Mouse (Mus musculus): ENCODE data around the gene Gtpbp1. TPM values are rescaled to one million over a fixed set of nuclear protein-coding genes. Genes with fewer than 3 reads are reported as not detected.

Gtpbp1 gene
- polyA plus RNA-seq, 1 experiment, result 20.0 TPM

DNA sequence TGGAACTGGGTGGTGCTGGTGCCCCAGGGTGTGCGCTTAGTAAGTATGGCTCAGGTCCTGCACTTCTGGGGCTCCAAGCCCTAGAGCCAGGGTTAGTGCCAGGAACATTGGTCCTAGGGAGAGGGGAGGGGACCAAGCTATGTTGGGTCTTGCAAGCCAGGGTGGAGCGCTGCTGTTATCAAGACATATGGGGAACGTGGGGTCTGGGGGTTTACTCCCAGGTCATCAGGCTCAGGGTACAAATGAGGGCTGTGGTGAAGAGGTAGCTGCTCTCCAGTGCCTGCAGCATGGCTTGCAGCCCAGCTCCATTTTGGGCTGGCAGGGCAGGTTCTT is 62.7 kb downstream of the Gtpbp1 start:
- no peak for DNase-seq (ENCODE audit: low spot score)

DNA sequence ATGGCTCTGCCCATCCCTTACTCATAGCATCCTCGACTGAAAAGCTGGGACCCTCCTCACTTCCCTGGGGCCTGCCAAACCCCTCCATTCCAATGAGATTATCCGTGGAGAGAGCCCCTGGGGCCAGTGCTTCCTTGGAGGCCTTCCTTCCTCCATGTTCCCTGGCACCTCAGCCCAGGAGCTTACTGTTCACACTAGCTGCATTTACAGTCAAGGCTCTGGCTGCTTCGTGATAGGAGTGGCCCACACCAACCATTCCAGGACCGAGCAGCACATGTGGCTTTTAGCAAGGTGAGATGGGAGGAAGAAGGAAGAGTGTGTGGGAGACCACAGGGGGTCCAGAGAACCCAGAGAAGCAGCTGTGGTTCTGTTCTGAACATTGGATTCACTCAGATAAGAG is 63.2 kb downstream of the Gtpbp1 start:
- no peak for DNase-seq (ENCODE audit: low spot score)

DNA sequence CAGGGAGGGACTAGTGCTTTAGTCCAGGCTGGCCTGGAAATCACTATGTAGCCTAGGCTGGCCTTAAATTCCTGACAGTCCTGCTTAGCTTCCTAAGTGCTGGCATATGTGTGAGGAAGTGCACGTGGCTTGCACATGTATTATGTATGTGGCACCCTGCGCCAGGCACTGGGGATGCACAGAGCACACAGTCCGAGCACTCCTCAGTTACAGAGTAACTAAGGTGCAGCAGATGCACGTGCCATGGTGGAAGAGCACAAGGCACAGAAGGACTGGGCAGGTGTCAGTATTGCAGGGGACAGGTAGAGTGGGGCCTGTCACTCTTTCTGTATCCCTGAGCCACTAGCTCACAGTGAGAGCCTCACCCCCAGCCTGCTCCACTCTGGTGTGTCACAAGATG is 64.5 kb downstream of the Gtpbp1 start:
- DNase-seq (ENCODE audit: low spot score), result no peak

DNA sequence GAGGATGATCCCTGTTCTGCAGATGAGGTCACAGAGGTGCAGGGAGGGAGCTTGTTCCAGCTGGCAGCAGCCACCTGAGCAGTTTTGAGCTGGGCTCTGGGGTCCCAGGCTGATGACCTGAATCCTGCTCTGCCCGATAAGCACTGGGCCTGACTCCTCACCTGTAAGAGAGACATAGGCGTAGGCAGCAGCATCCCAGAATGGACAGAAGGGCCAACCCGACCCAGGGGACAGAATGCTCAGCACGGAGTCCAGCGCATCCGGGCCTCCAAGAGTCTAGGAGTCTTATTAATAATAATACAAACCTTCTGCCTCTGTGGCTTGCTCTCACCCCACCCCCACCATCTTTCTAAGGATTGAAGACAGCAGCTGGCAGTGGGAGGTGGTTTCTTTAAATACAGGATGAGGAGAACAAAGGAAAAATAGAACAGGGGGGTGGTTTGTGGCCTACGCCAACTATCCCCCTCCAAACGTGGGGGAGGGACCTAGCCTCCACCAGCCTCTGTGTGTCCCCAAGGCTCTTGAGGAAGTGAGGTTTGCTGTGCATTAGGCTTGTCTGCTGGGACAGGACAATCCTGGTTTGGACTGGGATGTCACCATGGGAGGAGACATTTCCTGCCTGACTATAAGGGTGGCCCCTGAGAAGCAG is 65.5 kb downstream of the Gtpbp1 start:
- DNase-seq (ENCODE audit: low spot score), result no peak

DNA sequence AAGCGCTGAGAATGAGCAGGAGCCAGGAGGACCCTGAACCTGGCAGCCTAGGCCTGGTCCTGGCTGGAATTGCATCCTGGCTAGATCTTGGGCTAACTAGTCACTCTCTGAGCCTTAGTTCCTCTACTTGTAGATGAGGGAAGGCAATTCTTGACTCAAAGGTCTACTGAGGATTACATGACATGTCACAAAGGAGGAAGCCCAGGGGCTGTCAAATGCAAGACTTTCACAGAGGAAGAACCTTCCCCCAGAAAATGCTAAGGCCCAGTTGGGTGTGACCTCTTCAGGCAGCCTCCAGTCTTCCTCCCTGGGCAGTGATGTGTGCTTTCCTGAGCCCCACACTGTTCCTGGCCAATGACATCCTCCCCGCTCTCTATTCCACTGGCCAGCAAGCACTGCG is 66.5 kb downstream of the Gtpbp1 start:
- DNase-seq (ENCODE audit: low spot score), result no peak

DNA sequence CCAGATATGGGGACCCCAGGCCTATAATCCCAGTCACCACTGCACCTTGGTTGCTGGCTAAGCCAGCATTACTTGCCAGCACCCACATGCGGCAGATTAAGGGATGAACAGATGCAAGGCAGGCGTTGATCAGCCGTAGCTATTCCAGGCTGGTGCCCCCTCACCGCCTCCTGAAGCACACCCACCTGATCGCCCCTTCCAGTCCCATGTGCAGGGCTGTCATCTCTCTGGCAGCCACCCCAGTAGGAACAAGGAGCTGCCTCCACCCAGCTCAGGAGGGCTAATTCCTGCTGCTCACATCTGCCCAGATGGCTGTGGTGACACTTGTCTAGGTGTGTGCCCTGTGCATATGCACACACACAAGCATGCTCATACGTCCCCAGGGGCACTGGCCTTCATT is 70.3 kb downstream of the Gtpbp1 start:
- DNase-seq (ENCODE audit: low spot score), result no peak

DNA sequence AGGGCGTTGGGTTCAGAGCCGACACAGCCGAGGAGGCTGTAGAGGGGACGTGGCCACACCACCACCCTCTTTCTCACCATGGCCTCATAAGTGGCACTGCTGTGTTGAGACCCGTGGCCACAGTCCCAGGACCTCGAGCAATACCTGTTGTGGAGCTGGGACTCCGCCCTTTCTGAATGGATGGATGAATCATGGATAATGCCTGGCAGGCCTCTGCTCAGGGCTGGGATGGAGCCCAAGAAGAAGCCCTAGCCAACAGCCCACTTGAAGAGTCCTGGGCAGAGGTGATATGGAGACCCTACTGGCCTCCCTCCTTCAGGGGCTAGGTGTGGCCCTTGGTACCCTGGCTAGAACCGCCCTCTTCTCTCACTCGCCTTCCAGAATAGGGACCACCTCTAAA is 72.4 kb downstream of the Gtpbp1 start:
- no peak for DNase-seq (ENCODE audit: low spot score)

DNA sequence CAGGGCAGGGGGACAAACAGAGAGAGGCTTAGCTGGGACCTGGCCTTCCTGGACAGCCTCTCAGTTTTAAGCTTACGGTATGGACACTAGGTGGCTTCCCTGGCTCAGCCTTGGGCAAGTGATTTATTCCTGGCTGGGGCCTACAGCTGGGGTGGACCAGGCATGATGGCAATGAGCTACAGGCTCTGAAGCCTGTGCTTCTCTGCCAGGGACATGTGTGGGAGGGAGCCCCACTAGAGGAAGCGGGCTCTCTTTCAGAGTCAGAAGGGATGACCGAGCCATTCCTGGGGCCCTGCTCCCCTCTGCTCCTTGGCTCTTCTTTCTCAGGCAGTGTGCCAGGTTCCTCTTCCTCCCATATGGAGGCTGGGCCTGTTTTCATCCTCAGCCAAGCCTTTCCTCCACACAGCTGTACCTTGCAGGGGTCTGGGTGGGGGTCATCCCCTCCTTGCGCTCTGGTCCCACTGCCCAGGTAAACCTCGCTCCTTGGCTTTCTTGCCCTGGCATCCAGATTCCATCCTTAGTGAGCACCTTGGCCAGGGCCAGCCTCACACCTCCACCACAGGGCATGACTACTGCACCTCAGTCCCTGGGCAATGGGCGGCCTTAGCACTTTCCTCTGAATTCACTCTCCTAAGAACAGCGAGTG is 73.1 kb downstream of the Gtpbp1 start:
- no peak for DNase-seq (ENCODE audit: low spot score)

DNA sequence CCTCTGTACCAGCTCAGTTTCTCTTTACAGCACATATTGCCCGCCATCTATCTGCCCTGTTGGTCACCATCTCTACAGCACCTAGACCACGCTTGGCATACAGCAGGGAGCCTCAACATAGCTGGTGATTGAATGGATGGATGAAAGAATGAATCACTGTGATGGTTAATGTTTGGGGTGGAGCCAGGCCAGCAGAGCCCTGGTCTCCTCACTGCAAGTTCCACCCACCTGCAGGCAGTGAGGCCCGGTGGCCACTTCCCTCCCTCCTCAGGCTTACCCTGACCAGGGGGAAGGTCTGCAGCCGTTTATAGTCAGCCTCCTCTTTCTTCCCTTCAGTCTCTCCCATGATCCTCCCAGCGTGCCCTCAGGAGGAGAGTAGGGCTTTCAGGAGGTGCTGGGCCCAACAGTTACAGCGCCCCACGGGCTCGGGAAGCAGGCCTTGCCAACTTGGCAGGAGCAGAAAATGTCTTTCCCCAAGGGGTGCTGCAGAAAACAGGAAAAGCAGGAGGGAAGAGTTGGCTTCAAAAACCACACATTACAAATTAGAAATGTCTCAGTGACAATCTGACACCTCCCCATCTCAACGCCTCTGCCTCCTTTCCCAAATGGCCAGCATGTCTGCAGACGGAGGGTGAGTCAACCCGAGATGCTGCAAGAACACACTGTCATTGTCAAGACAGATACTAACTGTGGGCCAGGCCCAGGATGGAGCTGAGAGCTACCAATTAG is 74.1 kb downstream of the Gtpbp1 start:
- no peak for DNase-seq (ENCODE audit: low spot score)

DNA sequence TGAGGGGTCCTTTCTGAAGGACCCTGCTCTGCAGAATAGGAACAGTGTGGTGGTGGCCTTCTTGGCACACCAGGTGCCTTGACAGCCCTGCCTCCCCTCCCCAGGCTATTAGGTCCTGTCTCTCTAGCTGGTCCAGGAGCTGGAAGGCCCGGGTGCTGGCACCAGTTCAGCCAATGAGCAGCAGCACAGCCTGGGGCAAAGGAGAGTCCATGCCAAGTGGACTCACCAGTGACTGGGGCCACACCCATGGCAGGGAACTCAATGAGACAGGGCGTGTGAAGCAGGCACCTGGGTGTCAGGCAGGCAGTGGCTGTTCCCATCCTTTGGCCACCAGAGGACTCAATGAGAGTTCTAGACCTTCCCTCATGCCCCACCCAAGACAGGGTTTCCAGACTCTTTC is 74.7 kb downstream of the Gtpbp1 start:
- DNase-seq (ENCODE audit: low spot score), result no peak

DNA sequence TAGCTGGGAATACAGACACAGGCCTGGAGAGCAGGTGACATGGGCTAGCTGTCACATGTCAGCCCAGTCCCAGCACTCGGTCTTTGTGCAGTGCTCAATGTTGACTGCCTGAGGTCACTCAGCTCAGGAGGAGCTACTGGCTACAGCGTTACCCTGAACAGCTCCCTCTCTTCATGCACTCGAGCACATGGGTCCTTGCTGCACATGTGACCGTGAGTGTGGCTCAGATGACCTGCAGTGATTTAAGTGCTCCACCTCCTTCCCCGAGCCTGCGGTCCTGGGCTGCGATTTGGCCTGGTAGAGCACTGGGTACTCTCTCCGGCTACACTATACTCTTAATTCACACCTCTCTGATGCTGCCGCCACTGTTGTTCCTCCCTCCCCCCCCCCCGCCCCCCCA is 75.5 kb downstream of the Gtpbp1 start:
- DNase-seq (ENCODE audit: low spot score), result no peak

DNA sequence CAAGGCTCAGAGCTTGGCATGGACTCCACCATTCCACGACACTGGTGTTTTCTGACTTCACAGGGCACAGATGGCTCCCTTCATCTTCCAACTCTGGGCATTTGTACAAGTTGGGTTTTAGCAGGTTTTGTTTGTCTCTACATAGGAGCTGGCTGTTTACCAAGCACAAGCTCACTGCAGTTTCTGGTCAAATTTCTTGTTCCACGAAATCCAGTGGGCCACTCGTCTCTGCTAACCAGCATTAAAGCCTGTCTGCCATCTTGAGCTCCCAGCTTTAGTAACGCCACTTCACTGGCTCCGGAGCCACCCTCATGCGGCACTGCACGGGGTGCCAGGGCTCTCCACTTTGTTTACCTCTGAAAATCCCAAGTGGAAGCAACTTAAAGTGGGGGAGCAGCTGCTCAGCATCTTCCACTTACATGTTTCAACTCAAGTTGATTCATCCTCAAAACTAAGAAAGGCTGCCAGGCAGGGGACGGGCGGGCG is 76.0 kb downstream of the Gtpbp1 start:
- no peak for DNase-seq (ENCODE audit: low spot score)

DNA sequence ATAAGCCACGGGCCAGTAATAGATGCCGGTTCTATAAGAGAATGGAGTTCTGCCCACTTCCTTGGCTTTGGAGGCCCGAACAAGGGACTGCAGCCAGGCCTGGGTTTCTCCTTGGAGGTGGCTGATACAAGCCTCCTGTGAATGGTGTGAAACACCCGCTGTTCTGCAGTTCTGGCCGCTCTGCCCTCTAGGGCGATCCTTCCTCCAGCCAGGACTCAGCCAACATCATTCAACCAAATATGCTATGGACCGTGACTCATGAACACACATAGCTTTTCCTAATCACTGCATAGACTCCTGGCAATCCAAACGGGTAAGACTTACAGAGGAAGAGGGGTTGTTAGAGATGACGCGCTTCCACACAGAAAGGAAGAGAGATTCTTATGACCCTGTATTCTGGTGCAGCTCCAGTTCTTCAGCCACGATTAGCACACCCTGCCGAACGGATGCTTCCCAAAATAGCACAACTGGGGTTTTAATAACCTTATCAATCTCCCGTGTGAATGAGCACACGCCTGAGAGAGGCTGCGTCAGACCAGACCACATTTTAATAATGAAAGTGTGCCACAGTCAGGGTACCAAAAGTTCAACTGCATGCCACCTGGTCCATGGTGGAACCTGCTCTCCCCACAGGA is 76.8 kb downstream of the Gtpbp1 start:
- DNase-seq (ENCODE audit: low spot score), result no peak

DNA sequence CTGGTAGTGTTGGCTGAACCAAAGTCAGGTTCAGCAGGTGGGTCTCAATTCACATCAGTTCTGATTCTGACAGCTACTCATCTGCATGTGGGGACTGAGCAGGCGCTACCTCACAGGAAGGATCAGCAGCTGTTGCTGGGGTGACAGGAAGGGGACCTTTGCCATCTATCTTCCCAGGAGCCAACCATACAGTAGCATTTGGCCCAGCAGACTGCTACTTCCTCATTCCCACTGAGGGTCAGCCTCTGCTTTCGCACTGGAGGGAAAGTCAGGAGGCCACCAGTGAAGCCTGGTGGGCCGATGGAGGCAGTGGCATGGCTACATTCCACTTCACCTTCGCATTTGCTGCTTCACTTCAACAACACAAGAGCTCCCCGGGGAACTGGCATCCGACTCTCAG is 77.7 kb downstream of the Gtpbp1 start:
- no peak for DNase-seq (ENCODE audit: low spot score)

DNA sequence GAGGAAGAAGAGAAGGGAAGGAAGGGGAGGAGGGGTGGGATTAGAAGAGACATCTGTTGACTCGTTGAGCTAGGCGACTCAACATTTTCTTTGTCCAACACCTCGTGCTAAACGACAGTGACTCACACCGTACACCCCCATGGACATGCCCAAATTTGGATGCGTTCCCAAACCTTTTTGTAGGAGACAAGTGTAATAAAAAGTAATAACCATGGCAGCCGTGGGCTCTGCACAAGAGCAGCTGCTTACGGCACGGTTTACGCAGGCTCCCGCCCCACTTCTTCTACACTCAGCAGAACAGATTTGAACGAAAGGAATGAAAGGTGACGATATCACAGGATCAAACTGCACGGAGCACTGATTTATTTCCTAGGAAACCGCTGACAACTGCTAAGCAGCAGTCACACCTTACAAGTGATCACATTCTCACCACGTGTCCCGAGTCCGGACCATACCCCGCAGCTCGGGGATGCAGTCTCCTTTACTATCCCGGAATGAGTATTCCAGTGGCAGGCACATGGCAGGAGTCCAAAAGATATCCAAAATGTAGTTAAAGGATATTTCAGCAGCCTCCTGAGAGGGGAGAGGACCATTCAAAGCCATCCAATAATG is 80.1 kb downstream of the Gtpbp1 start:
- no peak for DNase-seq (ENCODE audit: low spot score)

Other genes with a start within 250 kb of the Gtpbp1 start
- gene Csnk1e, start 235.3 kb upstream of the Gtpbp1 start, polyA plus RNA-seq (2012; rRNA removed), result 76.7 and 90.3 TPM in 2 replicates
- gene Kcnj4, start 185.6 kb upstream of the Gtpbp1 start, polyA plus RNA-seq (2012; rRNA removed), result 0.04 and 0.07 TPM in 2 replicates
- gene Kdelr3, start 174.4 kb upstream of the Gtpbp1 start, polyA plus RNA-seq (2012; rRNA removed), result 48.5 and 54.9 TPM in 2 replicates
- gene Ddx17, start 144.1 kb upstream of the Gtpbp1 start, polyA plus RNA-seq (2012; rRNA removed), result 363 and 536 TPM in 2 replicates
- 1.2 and 1.9 TPM in 2 replicates for gene Dmc1, start 85.7 kb upstream of the Gtpbp1 start, polyA plus RNA-seq (2012; rRNA removed)
- gene Fam227a, start 31.9 kb upstream of the Gtpbp1 start, polyA plus RNA-seq (2012; rRNA removed), result 3.3 and 3.4 TPM in 2 replicates
- 14.8 and 16.4 TPM in 2 replicates for gene Cby1, start 31.6 kb upstream of the Gtpbp1 start, polyA plus RNA-seq (2012; rRNA removed)
- 93.0 and 110 TPM in 2 replicates for gene Tomm22, start 20.0 kb upstream of the Gtpbp1 start, polyA plus RNA-seq (2012; rRNA removed)
- gene Josd1, start 2.9 kb upstream of the Gtpbp1 start, polyA plus RNA-seq (2012; rRNA removed), result 30.1 and 34.1 TPM in 2 replicates
- 57.9 and 83.3 TPM in 2 replicates for gene Sun2, start 51.7 kb downstream of the Gtpbp1 start, polyA plus RNA-seq (2012; rRNA removed)
- gene Dnal4, start 87.0 kb downstream of the Gtpbp1 start, polyA plus RNA-seq (2012; rRNA removed), result 40.5 and 45.8 TPM in 2 replicates
- gene Nptxr, start 113.9 kb downstream of the Gtpbp1 start, polyA plus RNA-seq (2012; rRNA removed), result 1.9 and 4.4 TPM in 2 replicates
- 0.47 and 0.87 TPM in 2 replicates for gene Npcd, start 143.4 kb downstream of the Gtpbp1 start, polyA plus RNA-seq (2012; rRNA removed)
- 86.2 and 94.3 TPM in 2 replicates for gene Cbx6, start 143.8 kb downstream of the Gtpbp1 start, polyA plus RNA-seq (2012; rRNA removed)
- 59.2 and 62.1 TPM in 2 replicates for gene Apobec3, start 200.8 kb downstream of the Gtpbp1 start, polyA plus RNA-seq (2012; rRNA removed)